Mouse (Mus musculus) CH12.LX (cell line): ENCODE results near the gene Iglon5. TPM values are rescaled to one million over a fixed set of nuclear protein-coding genes. Genes with fewer than 3 reads are reported as not detected.

Experiments used
- DNase-seq: peaks from one replicate; pipeline ENCODE4 v3.0.0-alpha.2; 2013; ENCODE audit errors: extremely low read depth
- H3K27ac ChIP-seq: 2 replicates; pipeline ENCODE4 v1.5.1; 2012; ENCODE audit warnings: low read depth, mild to moderate bottlenecking, control low read depth, moderate library complexity; ENCODE audit not compliant: insufficient read depth
- H3K27me3 ChIP-seq: replicated peaks from 2 replicates; pipeline ENCODE3; 2012; ENCODE audit warnings: inconsistent platforms
- H3K36me3 ChIP-seq, 2 experiments: replicated peaks in 1 of 2; 2 replicates each; pipeline versions ENCODE3 to v1.6.1; 2012; ENCODE audit warnings: inconsistent platforms in 1 of 2, low read length in 1 of 2, mild to moderate bottlenecking in 1 of 2, mixed read lengths in 1 of 2, moderate library complexity in 1 of 2; ENCODE audit not compliant: control insufficient read depth in 1 of 2, insufficient read depth in 1 of 2
- H3K4me1 ChIP-seq, 2 experiments: 2 replicates each; pipeline ENCODE4 v1.6.1; 2012; ENCODE audit warnings: inconsistent platforms in 1 of 2, moderate library complexity in 1 of 2; ENCODE audit not compliant: insufficient read depth in 2 of 2, control insufficient read depth in 1 of 2
- H3K4me2 ChIP-seq: 2 replicates; pipeline ENCODE4 v1.6.1; 2012; ENCODE audit warnings: low read depth, mild to moderate bottlenecking, control low read depth; ENCODE audit not compliant: poor library complexity, insufficient read depth, severe bottlenecking
- H3K4me3 ChIP-seq, 3 experiments: fragments of 150-350 bp in 1 of 3; sonication (generic) in 1 of 3; replicated peaks in 1 of 3; 2 replicates each; pipeline versions ENCODE3 to v1.5.1; 2011 to 2012; ENCODE audit warnings: low read depth in 2 of 3, low read length in 2 of 3, mild to moderate bottlenecking in 2 of 3, moderate library complexity in 2 of 3, control low read depth in 1 of 3, improper control_type of control experiment in 1 of 3, inconsistent platforms in 1 of 3, mixed read lengths in 1 of 3; ENCODE audit not compliant: poor library complexity in 1 of 3
- H3K79me2 ChIP-seq: replicated peaks from 2 replicates; pipeline ENCODE4 v1.6.1; 2012; ENCODE audit warnings: mild to moderate bottlenecking, moderate library complexity; ENCODE audit not compliant: control insufficient read depth, poor library complexity, insufficient read depth, severe bottlenecking; ENCODE audit errors: extremely low read depth
- H3K9ac ChIP-seq: 2 replicates; pipeline ENCODE4 v1.6.1; 2012; ENCODE audit warnings: low read depth, mild to moderate bottlenecking, control low read depth, moderate library complexity; ENCODE audit not compliant: insufficient read depth
- H3K9me3 ChIP-seq: replicated peaks from 2 replicates; pipeline ENCODE3; 2012; ENCODE audit warnings: low read length, inconsistent platforms, mixed read lengths
- BHLHE40 ChIP-seq: IDR thresholded peaks from 2 replicates; pipeline ENCODE4 v1.6.1; 2011; ENCODE audit warnings: mild to moderate bottlenecking, low read depth, low read length, improper control_type of control experiment
- CHD1 ChIP-seq: IDR thresholded peaks from 2 replicates; pipeline ENCODE4 v1.6.1; 2012; ENCODE audit warnings: low read depth, low read length, improper control_type of control experiment, inconsistent platforms
- GABPA ChIP-seq: IDR thresholded peaks from 2 replicates; pipeline ENCODE4 v1.6.1; 2012; ENCODE audit warnings: low read depth, low read length, improper control_type of control experiment, inconsistent platforms; ENCODE audit not compliant: insufficient replicate concordance
- HCFC1 ChIP-seq: IDR thresholded peaks from 2 replicates; pipeline ENCODE4 v1.6.1; 2012; ENCODE audit warnings: low read depth, mild to moderate bottlenecking, inconsistent platforms, low read length, improper control_type of control experiment
- IRF4 ChIP-seq: IDR thresholded peaks from 2 replicates; pipeline ENCODE4 v1.6.1; 2014; ENCODE audit warnings: low read depth, mild to moderate bottlenecking, inconsistent platforms, low read length, improper control_type of control experiment
- JUND ChIP-seq: conservative IDR thresholded peaks from 2 replicates; pipeline ENCODE4 v1.6.1; 2011; ENCODE audit warnings: low read depth, low read length, improper control_type of control experiment
- MEF2A ChIP-seq: IDR thresholded peaks from 2 replicates; pipeline ENCODE4 v1.6.1; 2014; ENCODE audit warnings: low read depth, mild to moderate bottlenecking, inconsistent platforms, low read length, improper control_type of control experiment, borderline replicate concordance
- MXI1 ChIP-seq: IDR thresholded peaks from 2 replicates; pipeline ENCODE4 v1.6.1; 2011; ENCODE audit warnings: mild to moderate bottlenecking, low read depth, low read length, improper control_type of control experiment
- NRF1 ChIP-seq: IDR thresholded peaks from 2 replicates; pipeline ENCODE4 v1.6.1; 2014; ENCODE audit warnings: low read depth, mild to moderate bottlenecking, inconsistent platforms, low read length, improper control_type of control experiment, moderate library complexity
- PAX5 ChIP-seq: IDR thresholded peaks from 2 replicates; pipeline ENCODE4 v1.6.1; 2012; ENCODE audit warnings: low read length, inconsistent platforms, mixed read lengths
- SMC3 ChIP-seq: IDR thresholded peaks from 2 replicates; pipeline ENCODE4 v1.6.1; 2011; ENCODE audit warnings: low read depth, low read length, improper control_type of control experiment
- TBP ChIP-seq: conservative IDR thresholded peaks from 2 replicates; pipeline ENCODE4 v1.6.1; 2011; ENCODE audit warnings: low read depth, low read length, improper control_type of control experiment
- TCF12 ChIP-seq: IDR thresholded peaks from 2 replicates; pipeline ENCODE4 v1.6.1; 2014; ENCODE audit warnings: low read depth, mild to moderate bottlenecking, inconsistent platforms, low read length, improper control_type of control experiment
- UBTF ChIP-seq: IDR thresholded peaks from 2 replicates; pipeline ENCODE4 v1.6.1; 2012; ENCODE audit warnings: low read depth, mild to moderate bottlenecking, inconsistent platforms, low read length, improper control_type of control experiment, moderate library complexity
- ZC3H11A ChIP-seq: IDR thresholded peaks from 2 replicates; pipeline ENCODE4 v1.6.1; 2012; ENCODE audit warnings: low read depth, mild to moderate bottlenecking, inconsistent platforms, low read length, improper control_type of control experiment
- dilution Hi-C: fragments of 300-500 bp; cut with MboI; formaldehyde crosslinking; loops from 2 replicates; pipeline ENCODE4 v1.14.3; 2020; ENCODE audit warnings: low sequenced_read_pairs; ENCODE audit not compliant: extremely low pct_unique_long_range_greater_than_20kb, extremely low pct_ligation_motif_present
- in situ Hi-C: fragments of 300-500 bp; cut with MboI; formaldehyde crosslinking; loops from 3 replicates; pipeline ENCODE4 v1.14.3; 2019; ENCODE audit warnings: low sequenced_read_pairs, low pct_ligation_motif_present, low pct_unique_long_range_greater_than_20kb, mixed read lengths
- polyA plus RNA-seq: library from polyadenylated mRNA; unstranded; fragments of >175 nt; gene quantifications from 2 replicates; pipeline ENCODE4 v1.2.1, GENCODE M21; 2012; ENCODE audit warnings: low read depth; ENCODE audit not compliant: insufficient read length
- total RNA-seq, 2 experiments: library from RNA; depleted of rRNA; stranded (reverse); fragments of 300-350 nt in 1 of 2; fragments of >200 nt in 1 of 2; gene quantifications; 2 replicates each; pipeline ENCODE4 v1.2.3; 2012 to 2014

Iglon5 gene
- total and polyA plus RNA-seq, 3 experiments, result not detected

GRCm38 (mm10) chr7:43482090-43482716 is 7.7 kb downstream of the Iglon5 start:
- Histone ChIP-seq H3K4me2 (no peak overlapping the region), H3K9me3 (no peaks in the 10 kb centered on the region), H3K27ac (no peak overlapping the region), H3K4me3 (no peak overlapping the region), H3K4me1 (peaks cover 13 to 22% of the 10 kb centered on the region in 2 experiments), H3K27me3 (peaks cover 54% of the 10 kb centered on the region), H3K9ac (no peak overlapping the region), H3K36me3 (no peaks in the 10 kb centered on the region), H3K79me2 (no peaks in the 10 kb centered on the region)
- TF ChIP-seq PAX5, result no peak
- no peak for TF ChIP-seq ZC3H11A
- no peak for TF ChIP-seq UBTF
- no peak for TF ChIP-seq JUND
- no peak for TF ChIP-seq TCF12
- no peak for TF ChIP-seq MEF2A
- no peak for TF ChIP-seq CHD1
- TF ChIP-seq MXI1, result no peak
- no peak for TF ChIP-seq IRF4
- no peak for TF ChIP-seq NRF1
- TF ChIP-seq HCFC1, result no peak
- TF ChIP-seq TBP, result no peak
- TF ChIP-seq BHLHE40, result no peak
- no peak for TF ChIP-seq GABPA
- no peak for TF ChIP-seq SMC3
- no peak for DNase-seq
- in situ Hi-C loops, result loop anchor here (25.0 kb wide), 1 partner anchor 305 kb away; the partner anchor contains the start of genes Klk10, Klk8 and Klk9
- dilution Hi-C loops, result no loop called here

GRCm38 (mm10) chr7:43481191-43481590 is 8.7 kb downstream of the Iglon5 start:
- TF ChIP-seq ZC3H11A, result no peak
- H3K27ac ChIP-seq, result no peak overlapping the region
- H3K9ac ChIP-seq, result no peak overlapping the region
- H3K4me3 ChIP-seq, result no peak overlapping the region
- dilution Hi-C loops, result no loop called here
- H3K27me3 ChIP-seq, result peaks cover 46% of the 10 kb centered on the region
- peaks cover 13 to 14% of the 10 kb centered on the region in 2 experiments for H3K4me1 ChIP-seq
- H3K9me3 ChIP-seq, result no peaks in the 10 kb centered on the region
- H3K4me2 ChIP-seq, result no peak overlapping the region
- H3K79me2 ChIP-seq, result no peaks in the 10 kb centered on the region
- H3K36me3 ChIP-seq, result no peaks in the 10 kb centered on the region
- DNase-seq, result no peak
- in situ Hi-C loops, result loop anchor here (25.0 kb wide), 1 partner anchor 306 kb away; the partner anchor contains the start of genes Klk10, Klk8 and Klk9
